Mouse (Mus musculus): ENCODE data around the gene 5730507C01Rik. TPM values are rescaled to one million over a fixed set of nuclear protein-coding genes. Genes with fewer than 3 reads are reported as not detected.
A peak's percentile ranks its signal among the peaks of the same experiment; 100 is the strongest.
"Not testable (repeated sequence)": the region's sequence is repeated elsewhere in the genome, so short reads cannot be mapped to it uniquely, and the experiment has no call there.

Gene 5730507C01Rik
- polyA plus RNA-seq (2014; fragmentation: Nextera tagmentation; extraction: Ambion mirVana): 3.8 and 4.1 TPM in 2 replicates

GRCm38 (mm10) chr12:18514171-18514570, at the start of gene 5730507C01Rik:
Gene 5730507C01Rik, plus strand, starts transcription at chr12:18514510.
- peak; percentile 41 for ATAC-seq (ENCODE audit: insufficient read depth, low FRiP score, low TSS enrichment)
- Histone ChIP-seq H3K36me3 (ENCODE audit: control insufficient read depth, insufficient read depth, low read length) (no peaks in the 10 kb centered on the region), H3K4me3 (ENCODE audit: low read depth, low read length) (peak within 1 kb of the TSS; percentile 41), H3K9me3 (ENCODE audit: control insufficient read depth, low read length) (no peaks in the 10 kb centered on the region), H3K9ac (ENCODE audit: low read length) (peak within 1 kb of the TSS; percentile 50), H3K27me3 (ENCODE audit: control insufficient read depth, insufficient read depth, low read length) (no peaks in the 10 kb centered on the region), H3K4me1 (ENCODE audit: control insufficient read depth, insufficient read depth, low read length) (no peaks in the 10 kb centered on the region), H3K4me2 (ENCODE audit: low read depth) (peak within 1 kb of the TSS; percentile 42), H3K27ac (ENCODE audit: low read depth, low read length) (no peak within 1 kb of the TSS)
- DNase-seq (ENCODE audit: low spot score): peak; percentile 72
- WGBS: under 1% methylated on average over 16 of the region's 36 CpGs

DNA sequence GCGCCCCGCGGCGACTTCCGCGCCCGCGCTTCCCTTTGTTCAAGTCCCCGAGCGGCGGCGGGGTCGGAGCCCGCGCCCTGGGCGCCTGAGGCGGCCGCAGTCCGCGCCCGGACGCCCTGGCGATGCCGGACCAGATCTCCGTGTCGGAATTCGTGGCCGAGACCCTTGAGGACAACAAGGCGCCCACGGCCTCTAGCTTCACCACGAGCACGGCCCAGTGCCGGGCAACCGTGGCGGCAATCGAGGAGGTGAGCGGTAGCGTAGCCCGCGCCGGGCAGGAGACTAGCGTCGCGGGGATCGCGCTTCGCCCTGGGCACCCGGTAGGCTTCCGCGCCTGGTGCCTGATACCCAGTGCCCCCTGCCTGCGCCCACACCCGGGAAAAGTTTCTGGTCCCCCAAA, 306 bp downstream of the 5730507C01Rik start:
- DNase-seq (ENCODE audit: low spot score); H3K36me3 ChIP-seq (ENCODE audit: control insufficient read depth, insufficient read depth, low read length); H3K4me1 ChIP-seq (ENCODE audit: control insufficient read depth, insufficient read depth, low read length); H3K27me3 ChIP-seq (ENCODE audit: control insufficient read depth, insufficient read depth, low read length); H3K9me3 ChIP-seq (ENCODE audit: control insufficient read depth, low read length); H3K27ac ChIP-seq (ENCODE audit: low read depth, low read length); ATAC-seq (ENCODE audit: insufficient read depth, low FRiP score, low TSS enrichment): not testable (repeated sequence)
- H3K4me3 ChIP-seq (ENCODE audit: low read depth, low read length): peak overlapping the region; percentile 41
- peak overlapping the region; percentile 50 for H3K9ac ChIP-seq (ENCODE audit: low read length)
- H3K4me2 ChIP-seq (ENCODE audit: low read depth): peak overlapping the region; percentile 42
- 2% methylated on average over 28 of the region's 52 CpGs for WGBS

DNA sequence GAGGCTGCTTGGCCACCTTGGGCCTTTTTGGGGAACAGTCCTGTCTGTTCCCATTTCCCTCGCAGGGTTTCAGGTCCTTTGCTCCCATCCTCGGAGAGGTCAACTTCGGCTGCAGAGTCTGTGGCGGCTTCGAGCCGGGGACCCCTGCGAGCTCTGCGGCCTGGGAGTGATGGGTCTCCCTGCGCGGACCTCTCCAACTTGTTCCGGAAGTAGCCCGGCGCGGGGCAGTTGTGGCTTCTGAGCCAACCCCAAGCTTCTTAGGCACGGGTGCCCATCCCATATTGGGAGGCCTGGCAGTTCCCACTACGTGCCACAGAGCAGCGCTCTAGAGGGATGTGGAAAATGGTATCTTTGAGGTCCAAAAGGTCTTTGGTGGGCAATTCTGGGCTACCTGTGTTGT, 767 bp downstream of the 5730507C01Rik start:
- H3K4me2 ChIP-seq (ENCODE audit: low read depth): peak overlapping the region; percentile 7; the same call in 1 of the 2 replicates
- H3K4me3 ChIP-seq (ENCODE audit: low read depth, low read length): peak overlapping the region; percentile 41

More for the DNA sequence above, 767 bp downstream of the 5730507C01Rik start:
- WGBS: 22% methylated on average over 17 of the region's 17 CpGs
- H3K4me1 ChIP-seq (ENCODE audit: control insufficient read depth, insufficient read depth, low read length); H3K27me3 ChIP-seq (ENCODE audit: control insufficient read depth, insufficient read depth, low read length); H3K27ac ChIP-seq (ENCODE audit: low read depth, low read length); H3K9ac ChIP-seq (ENCODE audit: low read length); H3K36me3 ChIP-seq (ENCODE audit: control insufficient read depth, insufficient read depth, low read length); H3K9me3 ChIP-seq (ENCODE audit: control insufficient read depth, low read length); ATAC-seq (ENCODE audit: insufficient read depth, low FRiP score, low TSS enrichment): not testable (repeated sequence)
- DNase-seq (ENCODE audit: low spot score): peak; percentile 22

Measured in neural tube, embryonic 11.5 days (tissue).